Mouse (Mus musculus): Measurements from ENCODE around the gene Ppp1r37. TPM values are rescaled to one million over a fixed set of nuclear protein-coding genes. Genes with fewer than 3 reads are reported as not detected.

Ppp1r37 gene
- total RNA-seq, 2 experiments from 2014 or later: 34.8 to 41.4 TPM

Other genes starting within 250 kb of the Ppp1r37 start
- gene Ercc1, start 218.3 kb downstream of the Ppp1r37 start, total RNA-seq (2021): 10 to 100 TPM; 24.5 to 29.0 TPM
- gene Cd3eap, start 203.6 kb downstream of the Ppp1r37 start, total RNA-seq (2021): 10 to 100 TPM in 1 of 2 experiments, 1 to 10 TPM in 1; 9.3 to 10.2 TPM
- 1 to 10 TPM; 2.4 to 2.6 TPM for gene Ppp1r13l, start 203.3 kb downstream of the Ppp1r37 start, total RNA-seq (2021)
- 1 to 10 TPM; 8.5 to 9.8 TPM for gene Ercc2, start 181.1 kb downstream of the Ppp1r37 start, total RNA-seq (2021)
- gene Klc3, start 159.0 kb downstream of the Ppp1r37 start, total RNA-seq (2021): under 1 TPM; 0.25 to 0.38 TPM
- over 10,000 TPM; 41,999 to 48,159 TPM for gene Ckm, start 158.3 kb downstream of the Ppp1r37 start, total RNA-seq (2021)
- 10 to 100 TPM; 14.9 to 15.5 TPM for gene Mark4, start 104.3 kb downstream of the Ppp1r37 start, total RNA-seq (2021)
- gene Exoc3l2, start 99.7 kb downstream of the Ppp1r37 start, total RNA-seq (2021): under 1 TPM; 0.51 to 0.72 TPM
- gene Bloc1s3, start 54.7 kb downstream of the Ppp1r37 start, total RNA-seq (2021): 1 to 10 TPM; 1.5 to 1.7 TPM
- 1 to 10 TPM; 6.4 to 8.8 TPM for gene Trappc6a, start 54.7 kb downstream of the Ppp1r37 start, total RNA-seq (2021)
- not detected for gene Nkpd1, start 45.2 kb downstream of the Ppp1r37 start, total RNA-seq (2021)
- gene Zfp296, start 14.2 kb upstream of the Ppp1r37 start, total RNA-seq (2021): under 1 TPM; 0.23 to 0.44 TPM
- gene Gemin7, start 14.5 kb upstream of the Ppp1r37 start, total RNA-seq (2021): 10 to 100 TPM; 59.1 to 65.1 TPM
- 10 to 100 TPM; 10.9 to 12.0 TPM for gene Clasrp, start 41.4 kb upstream of the Ppp1r37 start, total RNA-seq (2021)
- gene Relb, start 66.4 kb upstream of the Ppp1r37 start, total RNA-seq (2021): 1 to 10 TPM; 5.1 to 6.0 TPM
- 10 to 100 TPM; 39.2 to 45.7 TPM for gene Clptm1, start 102.0 kb upstream of the Ppp1r37 start, total RNA-seq (2021)
- gene Apoc2, start 114.9 kb upstream of the Ppp1r37 start, total RNA-seq (2021): under 1 TPM in 1 of 2 experiments, not detected in 1; 0.99 TPM
- gene Gm44805, start 118.3 kb upstream of the Ppp1r37 start, total RNA-seq (2021): not detected
- under 1 TPM in 1 of 2 experiments, not detected in 1; 0.43 TPM for gene Apoc4, start 118.4 kb upstream of the Ppp1r37 start, total RNA-seq (2021)
- 1 to 10 TPM in 1 of 2 experiments, under 1 TPM in 1; 0.94 to 1.4 TPM for gene Apoc1, start 129.6 kb upstream of the Ppp1r37 start, total RNA-seq (2021)
- gene Apoe, start 136.1 kb upstream of the Ppp1r37 start, total RNA-seq (2021): 10 to 100 TPM; 49.0 to 51.4 TPM
- 10 to 100 TPM; 36.8 to 47.6 TPM for gene Tomm40, start 152.4 kb upstream of the Ppp1r37 start, total RNA-seq (2021)
- 1 to 10 TPM; 2.0 to 2.3 TPM for gene Nectin2, start 187.4 kb upstream of the Ppp1r37 start, total RNA-seq (2021)
- gene Bcam, start 207.9 kb upstream of the Ppp1r37 start, total RNA-seq (2021): 10 to 100 TPM; 22.0 to 22.6 TPM
- not detected for gene Cblc, start 233.7 kb upstream of the Ppp1r37 start, total RNA-seq (2021)

Measured in gastrocnemius, postnatal 36 days (tissue).